Mouse (Mus musculus): ENCODE data around the gene Gda. TPM values are rescaled to one million over a fixed set of nuclear protein-coding genes. Genes with fewer than 3 reads are reported as not detected.
A peak's percentile ranks its signal among the peaks of the same experiment; 100 is the strongest.

The Gda gene
- polyA plus RNA-seq (2015; fragmentation: Nextera tagmentation; extraction: Ambion mirVana): 0.71 and 1.0 TPM in 2 replicates

DNA sequence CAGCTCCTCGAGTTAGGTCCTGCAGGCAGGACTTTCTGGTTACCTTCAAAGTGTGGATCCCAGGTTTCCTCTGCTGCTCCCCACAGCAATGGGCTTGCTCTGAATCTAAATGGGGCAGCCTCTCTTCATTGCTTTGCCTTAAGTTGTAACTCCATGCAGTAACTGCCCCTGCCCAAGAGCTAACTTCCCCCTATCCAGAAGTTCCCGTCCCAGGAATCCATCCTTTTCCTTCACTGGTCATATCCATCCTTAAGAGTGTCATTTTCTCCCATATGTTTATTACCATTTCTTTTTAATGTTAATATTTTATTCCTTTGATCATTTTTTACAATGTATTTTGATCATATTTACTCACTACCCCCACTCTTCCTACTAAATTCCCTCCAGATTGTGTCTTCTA lies at the start of gene Gda:
Gda (minus strand) TSS at position 101 of the 400 bp plus-strand sequence.
- no peak within 1 kb of the TSS for H3K27ac ChIP-seq (ENCODE audit: low read length)
- peak within 1 kb of the TSS; percentile 56 for H3K4me3 ChIP-seq (ENCODE audit: low read depth, low read length)
- 0 out of 2 replicates have a peak, but pooled peaks cover 6% of the 10 kb centered on the region for H3K9me3 ChIP-seq (replicated peaks; ENCODE audit: control insufficient read depth, low read length, poor library complexity, severe bottlenecking)
- peak within 1 kb of the TSS; percentile 96 for H3K4me2 ChIP-seq (ENCODE audit: low read length)
- H3K27me3 ChIP-seq (ENCODE audit: control insufficient read depth, insufficient read depth, low read depth, low read length): no peaks in the 10 kb centered on the region; the same call in 1 of the 2 replicates
- ATAC-seq: no peak
- 0 out of 2 replicates have a peak, but pooled peaks cover 3% of the 10 kb centered on the region for H3K4me1 ChIP-seq (ENCODE audit: control insufficient read depth, insufficient read depth, low read length)
- H3K9ac ChIP-seq (ENCODE audit: low read depth, low read length): peak within 1 kb of the TSS; percentile 61
- 68% methylated on average over 2 of the region's 2 CpGs for WGBS
- H3K36me3 ChIP-seq (ENCODE audit: control insufficient read depth, insufficient read depth, low read length): no peaks in the 10 kb centered on the region

DNA sequence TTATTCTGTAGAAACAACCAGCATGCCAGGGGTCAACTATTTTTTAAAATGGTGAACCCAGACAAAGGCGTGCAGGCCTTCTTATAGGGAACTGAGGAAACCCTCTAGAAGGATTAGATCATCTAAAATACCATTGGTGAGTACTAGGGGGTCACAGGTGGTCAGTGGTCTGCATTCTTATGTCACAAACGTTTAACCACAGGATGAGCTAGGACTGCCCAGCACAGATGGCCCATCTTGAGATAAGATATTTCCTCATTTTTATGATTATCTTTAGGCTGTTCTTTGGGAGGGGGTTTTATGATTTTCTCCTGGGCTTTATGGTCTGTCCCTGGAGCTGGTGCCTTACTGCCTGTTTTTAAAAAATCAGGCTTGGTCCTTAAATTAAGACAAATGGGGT lies 47.0 kb upstream of the Gda start:
- WGBS: 78% methylated on average over 2 of the region's 2 CpGs
- Histone ChIP-seq H3K36me3 (ENCODE audit: control insufficient read depth, insufficient read depth, low read length) (no peaks in the 10 kb centered on the region), H3K9me3 (replicated peaks; ENCODE audit: control insufficient read depth, low read length, poor library complexity, severe bottlenecking) (no peaks in the 10 kb centered on the region; the same call in 1 of the 2 replicates), H3K27ac (ENCODE audit: low read length) (no peak overlapping the region), H3K27me3 (ENCODE audit: control insufficient read depth, insufficient read depth, low read depth, low read length) (no peaks in the 10 kb centered on the region), H3K4me1 (ENCODE audit: control insufficient read depth, insufficient read depth, low read length) (no peaks in the 10 kb centered on the region), H3K9ac (ENCODE audit: low read depth, low read length) (no peak overlapping the region), H3K4me3 (ENCODE audit: low read depth, low read length) (no peak overlapping the region), H3K4me2 (ENCODE audit: low read length) (no peak overlapping the region)
- ATAC-seq: no peak

DNA sequence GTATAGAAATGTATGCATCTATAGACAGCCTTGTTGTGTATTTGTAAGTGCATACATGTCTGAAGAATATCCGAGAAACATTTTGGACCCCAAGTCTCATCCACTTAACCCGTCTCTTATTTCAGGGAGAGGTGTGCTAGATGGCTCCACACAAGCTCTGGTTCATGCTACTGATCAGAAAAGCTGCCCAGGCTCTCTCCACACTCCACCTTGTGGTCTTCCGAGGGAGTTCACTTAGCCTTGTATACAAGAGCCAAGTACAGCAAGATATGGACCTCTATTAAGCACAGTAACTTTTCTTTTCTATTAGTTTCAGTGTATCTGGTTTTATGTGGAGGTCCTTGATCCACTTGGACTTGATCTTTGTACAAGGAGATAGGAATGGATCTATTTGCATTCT lies 36.9 kb upstream of the Gda start:
- ATAC-seq: no peak
- H3K4me1 ChIP-seq (ENCODE audit: control insufficient read depth, insufficient read depth, low read length): no peaks in the 10 kb centered on the region
- H3K4me2 ChIP-seq (ENCODE audit: low read length): no peak overlapping the region
- no peak overlapping the region for H3K4me3 ChIP-seq (ENCODE audit: low read depth, low read length)
- no peak overlapping the region for H3K9ac ChIP-seq (ENCODE audit: low read depth, low read length)
- no peaks in the 10 kb centered on the region for H3K36me3 ChIP-seq (ENCODE audit: control insufficient read depth, insufficient read depth, low read length)
- H3K9me3 ChIP-seq (replicated peaks; ENCODE audit: control insufficient read depth, low read length, poor library complexity, severe bottlenecking): no peaks in the 10 kb centered on the region
- no peak overlapping the region for H3K27ac ChIP-seq (ENCODE audit: low read length)
- 57% methylated on average over 3 of the region's 3 CpGs for WGBS
- no peaks in the 10 kb centered on the region for H3K27me3 ChIP-seq (ENCODE audit: control insufficient read depth, insufficient read depth, low read depth, low read length)

DNA sequence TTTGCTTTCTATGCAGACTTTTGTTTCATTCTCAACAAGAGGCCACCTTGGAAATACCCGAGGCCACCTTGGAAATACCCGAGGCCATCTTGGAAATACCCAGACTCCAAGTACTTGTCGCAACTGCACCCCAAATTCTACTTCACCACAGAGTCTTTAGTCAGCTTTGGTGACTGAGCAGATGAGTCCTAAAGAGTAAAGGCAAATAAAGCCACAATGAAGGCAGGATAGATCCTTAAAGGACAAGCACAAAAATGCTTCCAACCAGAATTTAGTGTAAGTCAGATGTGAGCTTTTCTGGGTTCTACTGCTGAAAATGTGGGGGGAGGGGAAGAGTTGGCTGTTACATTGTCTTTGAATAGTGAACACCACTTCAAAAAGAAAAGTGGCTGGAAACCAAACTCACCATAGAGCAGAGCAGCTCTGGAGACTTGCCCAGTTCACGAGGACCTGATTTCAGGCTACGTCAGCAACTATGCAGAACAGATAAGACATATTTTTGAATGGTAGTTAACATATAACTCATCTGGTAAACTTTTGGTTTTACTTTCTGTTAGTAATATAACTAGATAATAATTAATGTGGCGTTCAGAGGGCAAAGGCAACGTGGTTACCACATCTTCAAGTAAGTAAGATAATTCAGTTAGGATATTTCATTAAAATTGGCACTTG lies 34.5 kb upstream of the Gda start:
- no peak overlapping the region for H3K27ac ChIP-seq (ENCODE audit: low read length)
- 79% methylated on average over 7 of the region's 7 CpGs for WGBS
- H3K9ac ChIP-seq (ENCODE audit: low read depth, low read length): no peak overlapping the region
- H3K4me1 ChIP-seq (ENCODE audit: control insufficient read depth, insufficient read depth, low read length): no peaks in the 10 kb centered on the region
- H3K4me2 ChIP-seq (ENCODE audit: low read length): no peak overlapping the region
- H3K27me3 ChIP-seq (ENCODE audit: control insufficient read depth, insufficient read depth, low read depth, low read length): no peaks in the 10 kb centered on the region
- H3K9me3 ChIP-seq (replicated peaks; ENCODE audit: control insufficient read depth, low read length, poor library complexity, severe bottlenecking): no peaks in the 10 kb centered on the region
- no peak overlapping the region for H3K4me3 ChIP-seq (ENCODE audit: low read depth, low read length)
- ATAC-seq: no peak
- H3K36me3 ChIP-seq (ENCODE audit: control insufficient read depth, insufficient read depth, low read length): no peaks in the 10 kb centered on the region

DNA sequence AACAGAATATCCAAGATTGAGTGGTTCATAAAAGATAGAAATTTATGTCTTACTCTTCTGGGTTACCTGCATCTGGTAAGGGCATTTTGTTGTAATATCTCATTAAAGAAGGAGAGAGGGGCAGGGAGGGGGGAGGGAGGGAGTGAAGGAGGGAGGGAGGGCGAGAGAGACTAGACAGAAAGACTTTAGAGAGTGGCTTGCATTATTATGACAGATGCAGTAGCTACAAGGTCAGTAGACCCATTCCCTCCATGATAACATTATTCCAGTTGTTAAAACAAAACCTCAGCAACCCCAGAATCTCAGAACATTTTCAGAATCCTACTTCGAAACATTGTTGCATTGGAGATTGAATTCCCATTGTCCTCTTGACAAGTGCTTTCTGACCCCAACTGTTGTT lies 33.9 kb upstream of the Gda start:
- no peaks in the 10 kb centered on the region for H3K4me1 ChIP-seq (ENCODE audit: control insufficient read depth, insufficient read depth, low read length)
- H3K27ac ChIP-seq (ENCODE audit: low read length): no peak overlapping the region
- ATAC-seq: no peak
- H3K9me3 ChIP-seq (replicated peaks; ENCODE audit: control insufficient read depth, low read length, poor library complexity, severe bottlenecking): no peaks in the 10 kb centered on the region
- no peaks in the 10 kb centered on the region for H3K27me3 ChIP-seq (ENCODE audit: control insufficient read depth, insufficient read depth, low read depth, low read length)
- no peak overlapping the region for H3K4me3 ChIP-seq (ENCODE audit: low read depth, low read length)
- 85% methylated on average over 2 of the region's 2 CpGs for WGBS
- no peaks in the 10 kb centered on the region for H3K36me3 ChIP-seq (ENCODE audit: control insufficient read depth, insufficient read depth, low read length)
- no peak overlapping the region for H3K4me2 ChIP-seq (ENCODE audit: low read length)
- H3K9ac ChIP-seq (ENCODE audit: low read depth, low read length): no peak overlapping the region

DNA sequence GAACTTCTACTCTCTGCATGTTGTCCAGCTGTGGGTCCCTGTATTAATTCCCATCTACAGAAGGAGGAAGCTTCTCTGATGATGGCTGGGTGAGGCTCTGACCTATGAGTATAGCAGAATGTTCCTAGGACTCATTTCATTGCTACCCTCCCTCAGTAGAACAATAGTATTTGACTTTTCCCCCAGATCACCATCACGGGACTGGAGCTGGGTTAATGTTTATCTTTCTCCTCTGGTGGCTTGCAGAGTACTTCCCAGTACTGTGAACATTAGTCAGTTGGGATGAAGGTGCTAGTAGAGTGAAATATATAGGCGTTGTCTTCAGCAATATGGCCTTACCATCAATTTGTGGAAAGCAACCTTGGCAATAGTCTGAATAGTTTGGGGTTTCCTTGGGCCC lies 31.5 kb upstream of the Gda start:
- no peak overlapping the region for H3K4me3 ChIP-seq (ENCODE audit: low read depth, low read length)
- 80% methylated on average over 2 of the region's 2 CpGs for WGBS
- no peaks in the 10 kb centered on the region for H3K36me3 ChIP-seq (ENCODE audit: control insufficient read depth, insufficient read depth, low read length)
- H3K27ac ChIP-seq (ENCODE audit: low read length): no peak overlapping the region
- no peaks in the 10 kb centered on the region for H3K27me3 ChIP-seq (ENCODE audit: control insufficient read depth, insufficient read depth, low read depth, low read length)
- no peak for ATAC-seq
- H3K4me1 ChIP-seq (ENCODE audit: control insufficient read depth, insufficient read depth, low read length): no peaks in the 10 kb centered on the region
- no peaks in the 10 kb centered on the region for H3K9me3 ChIP-seq (replicated peaks; ENCODE audit: control insufficient read depth, low read length, poor library complexity, severe bottlenecking)
- no peak overlapping the region for H3K4me2 ChIP-seq (ENCODE audit: low read length)
- no peak overlapping the region for H3K9ac ChIP-seq (ENCODE audit: low read depth, low read length)

DNA sequence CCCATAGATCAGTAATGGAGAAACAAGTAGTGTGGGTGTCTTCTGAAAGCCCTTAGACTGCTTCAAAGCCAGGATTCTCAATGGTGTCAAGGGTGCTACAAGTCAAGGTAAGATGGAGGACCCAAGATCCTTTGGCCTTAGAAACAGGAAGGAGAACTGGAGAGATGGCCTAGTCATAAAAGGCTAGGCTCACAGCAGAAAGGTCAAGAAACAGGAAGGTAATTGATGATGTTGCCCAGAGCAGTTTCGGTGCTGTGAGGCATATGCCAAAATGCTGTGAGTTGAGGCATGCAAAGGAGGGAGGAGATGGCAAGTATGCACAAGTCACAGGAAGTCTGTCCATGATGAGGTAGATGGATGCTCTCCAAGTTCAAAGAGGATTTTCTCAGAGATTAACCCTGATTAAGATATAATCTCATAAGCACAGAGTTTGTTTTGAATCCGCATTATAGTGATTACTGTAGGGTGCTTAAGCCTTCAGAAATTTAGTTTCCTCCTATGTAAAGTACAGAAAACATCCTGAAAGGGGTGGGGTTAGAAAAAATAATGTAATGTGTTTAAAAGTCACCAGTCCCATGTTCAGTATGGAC lies 26.2 kb upstream of the Gda start:
- Histone ChIP-seq H3K4me2 (ENCODE audit: low read length) (no peak overlapping the region), H3K27me3 (ENCODE audit: control insufficient read depth, insufficient read depth, low read depth, low read length) (no peaks in the 10 kb centered on the region), H3K36me3 (ENCODE audit: control insufficient read depth, insufficient read depth, low read length) (no peaks in the 10 kb centered on the region), H3K4me1 (ENCODE audit: control insufficient read depth, insufficient read depth, low read length) (no peaks in the 10 kb centered on the region), H3K27ac (ENCODE audit: low read length) (no peak overlapping the region), H3K9me3 (replicated peaks; ENCODE audit: control insufficient read depth, low read length, poor library complexity, severe bottlenecking) (no peaks in the 10 kb centered on the region), H3K4me3 (ENCODE audit: low read depth, low read length) (no peak overlapping the region), H3K9ac (ENCODE audit: low read depth, low read length) (no peak overlapping the region)
- ATAC-seq: no peak
- 83% methylated on average over 2 of the region's 2 CpGs for WGBS

DNA sequence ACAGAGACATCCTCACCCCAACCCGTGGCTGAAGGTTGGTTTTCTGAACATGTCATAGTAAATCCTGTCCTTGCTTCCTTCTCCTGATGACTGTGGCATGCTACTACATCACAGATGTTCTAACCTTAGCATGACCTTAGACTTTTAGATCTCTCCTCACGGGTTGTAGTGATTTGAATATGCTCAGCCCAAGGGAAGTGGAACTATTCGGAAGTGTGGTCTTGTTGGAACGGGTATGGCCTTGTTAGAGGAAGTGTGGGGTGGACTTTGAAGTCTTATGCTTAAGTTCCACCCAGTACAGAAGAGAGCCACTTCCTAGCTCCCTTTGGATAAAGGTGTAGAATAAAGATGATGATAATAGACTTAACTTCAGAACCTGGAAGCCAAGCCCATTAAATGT lies 22.6 kb upstream of the Gda start:
- no peaks in the 10 kb centered on the region for H3K27me3 ChIP-seq (ENCODE audit: control insufficient read depth, insufficient read depth, low read depth, low read length)
- no peak for ATAC-seq
- WGBS: 87% methylated on average over 4 of the region's 4 CpGs
- H3K4me3 ChIP-seq (ENCODE audit: low read depth, low read length): no peak overlapping the region
- H3K27ac ChIP-seq (ENCODE audit: low read length): no peak overlapping the region
- no peak overlapping the region for H3K9ac ChIP-seq (ENCODE audit: low read depth, low read length)
- H3K4me2 ChIP-seq (ENCODE audit: low read length): no peak overlapping the region
- no peaks in the 10 kb centered on the region for H3K9me3 ChIP-seq (replicated peaks; ENCODE audit: control insufficient read depth, low read length, poor library complexity, severe bottlenecking)
- no peaks in the 10 kb centered on the region; the same call in 1 of the 2 replicates for H3K4me1 ChIP-seq (ENCODE audit: control insufficient read depth, insufficient read depth, low read length)
- H3K36me3 ChIP-seq (ENCODE audit: control insufficient read depth, insufficient read depth, low read length): no peaks in the 10 kb centered on the region

DNA sequence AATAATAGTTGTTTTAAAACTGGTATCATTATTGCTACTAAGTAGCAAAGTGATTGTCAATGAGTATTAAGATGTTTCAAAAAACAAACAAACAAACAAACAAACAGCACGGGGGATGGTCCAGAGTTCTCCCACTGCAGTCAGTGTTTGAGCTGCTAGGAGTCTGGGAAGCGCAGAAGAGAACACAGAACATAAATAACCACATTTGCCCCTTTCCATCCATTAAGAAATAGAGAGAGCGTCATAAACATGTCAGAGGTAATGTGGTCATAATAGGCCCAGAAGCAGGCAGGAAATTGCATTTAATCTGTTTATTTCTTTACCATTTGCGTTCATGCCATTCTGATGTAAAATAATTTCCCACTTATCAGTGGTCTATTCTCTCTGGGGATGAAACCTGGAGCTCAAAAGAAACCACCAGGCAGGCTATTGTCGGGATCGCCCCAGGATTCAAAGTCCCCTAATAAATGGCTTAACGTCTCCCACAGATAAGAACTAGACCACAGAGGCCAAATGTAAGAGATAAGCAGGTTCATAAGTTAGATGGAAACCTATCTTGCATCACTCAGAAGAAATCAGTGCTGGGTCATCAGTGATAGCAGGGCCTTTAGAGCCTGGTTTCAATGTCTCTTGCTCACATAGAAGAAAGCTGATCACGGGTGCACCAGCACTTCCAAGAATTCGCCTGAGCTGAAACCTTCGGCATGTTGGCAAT lies 20.7 kb upstream of the Gda start:
- Histone ChIP-seq H3K4me2 (ENCODE audit: low read length) (no peak overlapping the region), H3K4me3 (ENCODE audit: low read depth, low read length) (no peak overlapping the region), H3K9ac (ENCODE audit: low read depth, low read length) (no peak overlapping the region), H3K27ac (ENCODE audit: low read length) (no peak overlapping the region), H3K9me3 (replicated peaks; ENCODE audit: control insufficient read depth, low read length, poor library complexity, severe bottlenecking) (no peaks in the 10 kb centered on the region), H3K27me3 (ENCODE audit: control insufficient read depth, insufficient read depth, low read depth, low read length) (no peaks in the 10 kb centered on the region), H3K36me3 (ENCODE audit: control insufficient read depth, insufficient read depth, low read length) (no peaks in the 10 kb centered on the region), H3K4me1 (ENCODE audit: control insufficient read depth, insufficient read depth, low read length) (no peaks in the 10 kb centered on the region; the same call in 1 of the 2 replicates)
- no peak for ATAC-seq
- 77% methylated on average over 10 of the region's 10 CpGs for WGBS
